Mouse (Mus musculus): Measurements from ENCODE around the gene Aox3. TPM values are rescaled to one million over a fixed set of nuclear protein-coding genes. Genes with fewer than 3 reads are reported as not detected.

Gene Aox3
- polyA plus RNA-seq, 1 experiment from 2014 or later, result 0.11 TPM

DNA sequence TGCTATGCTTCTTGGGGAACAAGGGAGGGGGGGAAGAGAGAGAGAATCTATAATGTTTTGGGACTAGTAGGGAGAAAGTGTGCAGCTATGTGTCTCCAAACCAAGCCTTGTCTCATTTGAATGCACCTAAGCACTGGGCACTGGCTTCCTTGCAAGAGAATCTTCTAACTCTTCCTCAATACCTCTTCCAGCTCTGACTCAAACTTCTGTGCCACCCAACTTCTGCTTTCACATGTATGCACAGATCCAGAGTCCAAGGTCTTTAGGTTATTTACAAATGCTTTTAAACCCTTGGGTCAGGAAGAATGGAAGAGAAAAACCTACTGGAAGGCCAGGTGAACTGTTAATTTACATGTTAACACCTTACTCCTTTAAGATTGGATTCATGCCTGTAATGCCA lies 511 bp downstream of the Aox3 start:
- DNase-seq (ENCODE audit: low spot score) (no peak), ATAC-seq (no peak)
- no peaks in the 10 kb centered on the region for H3K4me1 ChIP-seq (ENCODE audit: control insufficient read depth, insufficient read depth, low read length)
- H3K9ac ChIP-seq (ENCODE audit: low read length), result no peak overlapping the region
- no peaks in the 10 kb centered on the region for H3K36me3 ChIP-seq (ENCODE audit: control insufficient read depth, insufficient read depth, low read length)
- no peak overlapping the region for H3K4me3 ChIP-seq (ENCODE audit: low read depth, low read length)
- H3K27me3 ChIP-seq (replicated peaks; ENCODE audit: control insufficient read depth, insufficient read depth, low read length), result no peaks in the 10 kb centered on the region
- H3K9me3 ChIP-seq (replicated peaks; ENCODE audit: control insufficient read depth, low read length), result no peaks in the 10 kb centered on the region
- H3K4me2 ChIP-seq (ENCODE audit: low read length), result no peak overlapping the region
- H3K27ac ChIP-seq (ENCODE audit: low read depth, low read length), result no peak overlapping the region

DNA sequence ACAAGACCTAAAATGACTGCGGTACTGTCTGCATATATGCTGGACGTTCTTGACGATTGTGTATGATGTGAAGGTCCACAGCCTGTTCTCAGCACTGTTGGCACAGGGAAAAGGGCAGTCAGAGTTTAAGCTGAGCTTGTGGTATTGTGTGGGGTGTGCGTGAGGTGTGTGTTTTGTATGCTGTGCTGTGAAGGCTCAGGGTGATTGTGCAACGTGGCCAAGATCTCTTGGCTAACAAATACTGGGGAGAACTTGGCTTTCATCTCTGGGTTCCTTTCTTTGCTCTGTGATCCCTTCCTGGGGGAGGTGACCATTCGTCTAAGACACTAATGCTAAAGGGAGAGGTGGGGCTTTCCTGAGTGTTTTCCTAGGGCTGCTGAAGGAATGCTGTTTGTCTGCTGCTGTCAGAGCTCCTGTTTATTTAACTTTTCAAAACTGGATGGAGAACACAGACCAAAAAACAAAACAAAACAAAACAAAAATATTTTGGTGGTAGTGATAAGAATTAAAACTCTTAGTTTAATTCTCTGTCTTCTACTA lies 1.2 kb downstream of the Aox3 start:
- WGBS, result 72% methylated on average over 6 of the region's 6 CpGs

DNA sequence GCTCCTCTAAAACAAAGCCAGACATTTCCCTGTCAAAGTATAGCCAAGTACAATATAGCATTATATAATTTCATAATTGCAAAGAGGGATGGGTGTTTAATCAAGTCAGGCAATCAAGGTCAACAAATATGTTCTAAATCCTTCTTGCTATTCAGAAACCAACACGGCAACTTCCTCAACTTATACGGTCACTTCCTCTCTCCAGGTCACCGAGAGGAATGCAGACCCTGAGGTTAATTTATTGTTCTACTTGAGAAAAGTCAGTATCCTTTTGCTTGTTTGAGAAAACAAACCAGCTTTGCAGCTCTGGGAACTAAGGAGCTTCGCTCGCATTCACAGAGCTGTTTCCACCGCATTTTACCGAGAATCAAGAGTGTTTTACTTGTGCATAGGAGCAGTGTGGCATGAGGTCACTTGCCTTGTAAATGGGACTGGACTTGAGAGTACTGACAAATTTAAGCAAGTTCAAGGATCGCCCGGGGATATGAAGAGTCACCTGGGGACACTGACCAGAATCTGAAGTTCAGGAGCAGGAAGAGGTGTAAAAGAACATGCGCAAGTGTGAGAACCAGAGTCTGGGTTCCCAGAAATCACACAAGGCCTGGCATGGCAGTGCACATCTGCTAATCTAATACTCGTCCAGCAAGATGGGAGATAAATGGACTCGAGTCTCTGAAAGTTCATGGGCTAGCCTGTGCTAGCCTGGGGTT lies 1.9 kb downstream of the Aox3 start:
- no peaks in the 10 kb centered on the region for H3K36me3 ChIP-seq (ENCODE audit: control insufficient read depth, insufficient read depth, low read length)
- no peak for ATAC-seq
- no peak overlapping the region for H3K9ac ChIP-seq (ENCODE audit: low read length)
- H3K27ac ChIP-seq (ENCODE audit: low read depth, low read length), result no peak overlapping the region
- no peak for DNase-seq (ENCODE audit: low spot score)
- H3K4me1 ChIP-seq (ENCODE audit: control insufficient read depth, insufficient read depth, low read length), result no peaks in the 10 kb centered on the region
- no peak overlapping the region for H3K4me2 ChIP-seq (ENCODE audit: low read length)
- no peaks in the 10 kb centered on the region for H3K27me3 ChIP-seq (replicated peaks; ENCODE audit: control insufficient read depth, insufficient read depth, low read length)
- WGBS, result 83% methylated on average over 12 of the region's 12 CpGs
- no peak overlapping the region for H3K4me3 ChIP-seq (ENCODE audit: low read depth, low read length)
- H3K9me3 ChIP-seq (replicated peaks; ENCODE audit: control insufficient read depth, low read length), result no peaks in the 10 kb centered on the region

More for the DNA sequence above, 1.2 kb downstream of the Aox3 start:
- Histone ChIP-seq H3K27me3 (replicated peaks; ENCODE audit: control insufficient read depth, insufficient read depth, low read length) (no peaks in the 10 kb centered on the region), H3K9ac (ENCODE audit: low read length) (no peak overlapping the region), H3K4me2 (ENCODE audit: low read length) (no peak overlapping the region), H3K4me1 (ENCODE audit: control insufficient read depth, insufficient read depth, low read length) (no peaks in the 10 kb centered on the region), H3K4me3 (ENCODE audit: low read depth, low read length) (no peak overlapping the region), H3K36me3 (ENCODE audit: control insufficient read depth, insufficient read depth, low read length) (no peaks in the 10 kb centered on the region), H3K27ac (ENCODE audit: low read depth, low read length) (no peak overlapping the region), H3K9me3 (replicated peaks; ENCODE audit: control insufficient read depth, low read length) (no peaks in the 10 kb centered on the region)
- no peak for DNase-seq (ENCODE audit: low spot score)
- no peak for ATAC-seq

- H3K27me3 ChIP-seq (replicated peaks; ENCODE audit: control insufficient read depth, insufficient read depth, low read length), result no peaks in the 10 kb centered on the region
- H3K9me3 ChIP-seq (replicated peaks; ENCODE audit: control insufficient read depth, low read length), result no peaks in the 10 kb centered on the region
- WGBS, result 93% methylated on average over 3 of the region's 3 CpGs
- ATAC-seq, result no peak
- H3K4me3 ChIP-seq (ENCODE audit: low read depth, low read length), result no peak overlapping the region
- no peak for DNase-seq (ENCODE audit: low spot score)
- no peaks in the 10 kb centered on the region for H3K36me3 ChIP-seq (ENCODE audit: control insufficient read depth, insufficient read depth, low read length)
- H3K9ac ChIP-seq (ENCODE audit: low read length), result no peak overlapping the region
- no peak overlapping the region for H3K27ac ChIP-seq (ENCODE audit: low read depth, low read length)
- no peaks in the 10 kb centered on the region for H3K4me1 ChIP-seq (ENCODE audit: control insufficient read depth, insufficient read depth, low read length)
- H3K4me2 ChIP-seq (ENCODE audit: low read length), result no peak overlapping the region
These were observed 5.3 kb downstream of the Aox3 start for GRCm38 (mm10) chr1:58118231-58118630.

- 92% methylated on average over 8 of the region's 8 CpGs for WGBS
- ATAC-seq, result no peak
- Histone ChIP-seq H3K4me1 (ENCODE audit: control insufficient read depth, insufficient read depth, low read length) (no peaks in the 10 kb centered on the region), H3K4me3 (ENCODE audit: low read depth, low read length) (no peak overlapping the region), H3K4me2 (ENCODE audit: low read length) (no peak overlapping the region), H3K9ac (ENCODE audit: low read length) (no peak overlapping the region), H3K27me3 (replicated peaks; ENCODE audit: control insufficient read depth, insufficient read depth, low read length) (no peaks in the 10 kb centered on the region), H3K27ac (ENCODE audit: low read depth, low read length) (no peak overlapping the region), H3K36me3 (ENCODE audit: control insufficient read depth, insufficient read depth, low read length) (no peaks in the 10 kb centered on the region), H3K9me3 (replicated peaks; ENCODE audit: control insufficient read depth, low read length) (no peaks in the 10 kb centered on the region)
- no peak for DNase-seq (ENCODE audit: low spot score)
These were observed 12.0 kb downstream of the Aox3 start for GRCm38 (mm10) chr1:58124901-58125300.

GRCm38 (mm10) chr1:58137891-58138290 lies 25.0 kb downstream of the Aox3 start:
- no peak overlapping the region for H3K9ac ChIP-seq (ENCODE audit: low read length)
- ATAC-seq, result no peak
- H3K9me3 ChIP-seq (replicated peaks; ENCODE audit: control insufficient read depth, low read length), result no peaks in the 10 kb centered on the region; the same call in 1 of the 2 replicates
- no peaks in the 10 kb centered on the region for H3K4me1 ChIP-seq (ENCODE audit: control insufficient read depth, insufficient read depth, low read length)
- H3K4me2 ChIP-seq (ENCODE audit: low read length), result no peak overlapping the region
- H3K4me3 ChIP-seq (ENCODE audit: low read depth, low read length), result no peak overlapping the region
- no peak for DNase-seq (ENCODE audit: low spot score)
- no peak overlapping the region for H3K27ac ChIP-seq (ENCODE audit: low read depth, low read length)
- no peaks in the 10 kb centered on the region for H3K27me3 ChIP-seq (replicated peaks; ENCODE audit: control insufficient read depth, insufficient read depth, low read length)
- no peaks in the 10 kb centered on the region for H3K36me3 ChIP-seq (ENCODE audit: control insufficient read depth, insufficient read depth, low read length)

DNA sequence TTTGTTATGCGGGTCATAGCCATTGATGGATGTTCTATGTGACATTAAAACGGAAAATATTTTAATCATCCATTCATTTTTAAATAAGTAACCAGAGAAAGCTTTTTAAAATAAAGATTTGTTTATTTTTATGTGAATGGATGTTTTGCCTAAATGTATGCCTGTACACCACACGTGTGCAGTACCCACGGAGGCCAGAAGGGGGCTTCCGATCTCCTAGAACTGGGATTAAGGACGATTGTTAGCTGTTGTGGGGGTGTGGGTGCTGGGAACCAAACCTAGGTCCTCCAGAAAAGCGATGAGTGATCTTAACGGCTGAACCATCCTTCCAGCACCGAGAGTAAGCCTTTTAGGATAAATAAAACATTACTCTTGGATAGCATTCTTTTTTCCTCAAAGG lies 26.1 kb downstream of the Aox3 start:
- 91% methylated on average over 9 of the region's 9 CpGs for WGBS
- Histone ChIP-seq H3K9me3 (replicated peaks; ENCODE audit: control insufficient read depth, low read length) (no peaks in the 10 kb centered on the region; the same call in 1 of the 2 replicates), H3K4me2 (ENCODE audit: low read length) (no peak overlapping the region), H3K27me3 (replicated peaks; ENCODE audit: control insufficient read depth, insufficient read depth, low read length) (no peaks in the 10 kb centered on the region), H3K27ac (ENCODE audit: low read depth, low read length) (no peak overlapping the region), H3K9ac (ENCODE audit: low read length) (no peak overlapping the region), H3K4me1 (ENCODE audit: control insufficient read depth, insufficient read depth, low read length) (no peaks in the 10 kb centered on the region), H3K4me3 (ENCODE audit: low read depth, low read length) (no peak overlapping the region), H3K36me3 (ENCODE audit: control insufficient read depth, insufficient read depth, low read length) (no peaks in the 10 kb centered on the region)
- ATAC-seq (no peak), DNase-seq (ENCODE audit: low spot score) (no peak)

DNA sequence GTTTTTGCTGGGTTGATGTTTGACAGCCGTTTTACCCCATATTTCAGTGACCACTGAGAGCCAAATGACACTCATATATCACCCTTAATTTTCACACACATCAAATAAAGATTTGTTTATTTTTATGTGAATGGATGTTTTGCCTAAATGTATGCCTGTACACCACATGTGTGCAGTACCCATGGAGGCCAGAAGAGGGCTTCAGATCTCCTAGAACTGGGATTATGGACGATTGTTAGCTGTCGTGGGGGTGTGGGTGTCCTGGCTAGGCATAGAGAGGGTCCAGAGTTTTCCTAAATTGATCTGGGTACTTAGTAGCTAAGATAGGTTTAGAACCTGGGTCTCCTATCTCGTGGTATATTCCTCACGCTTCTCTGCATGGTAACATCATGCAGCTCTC lies 27.7 kb downstream of the Aox3 start:
- ATAC-seq (no peak), DNase-seq (ENCODE audit: low spot score) (no peak)
- H3K4me1 ChIP-seq (ENCODE audit: control insufficient read depth, insufficient read depth, low read length), result no peaks in the 10 kb centered on the region
- H3K27ac ChIP-seq (ENCODE audit: low read depth, low read length), result no peak overlapping the region
- 84% methylated on average over 5 of the region's 5 CpGs for WGBS
- H3K4me3 ChIP-seq (ENCODE audit: low read depth, low read length), result no peak overlapping the region
- no peak overlapping the region for H3K9ac ChIP-seq (ENCODE audit: low read length)
- no peak overlapping the region for H3K4me2 ChIP-seq (ENCODE audit: low read length)
- no peaks in the 10 kb centered on the region; the same call in 1 of the 2 replicates for H3K9me3 ChIP-seq (replicated peaks; ENCODE audit: control insufficient read depth, low read length)
- no peaks in the 10 kb centered on the region for H3K36me3 ChIP-seq (ENCODE audit: control insufficient read depth, insufficient read depth, low read length)
- H3K27me3 ChIP-seq (replicated peaks; ENCODE audit: control insufficient read depth, insufficient read depth, low read length), result no peaks in the 10 kb centered on the region

GRCm38 (mm10) chr1:58144384-58145069 lies 31.6 kb downstream of the Aox3 start:
- WGBS, result 81% methylated on average over 10 of the region's 10 CpGs
- H3K9ac ChIP-seq (ENCODE audit: low read length), result no peak overlapping the region
- no peaks in the 10 kb centered on the region for H3K36me3 ChIP-seq (ENCODE audit: control insufficient read depth, insufficient read depth, low read length)
- H3K4me3 ChIP-seq (ENCODE audit: low read depth, low read length), result no peak overlapping the region
- no peaks in the 10 kb centered on the region for H3K4me1 ChIP-seq (ENCODE audit: control insufficient read depth, insufficient read depth, low read length)
- no peak for ATAC-seq
- peak; percentile 37 for DNase-seq (ENCODE audit: low spot score)
- no peak overlapping the region for H3K4me2 ChIP-seq (ENCODE audit: low read length)
- H3K27ac ChIP-seq (ENCODE audit: low read depth, low read length), result no peak overlapping the region
- H3K27me3 ChIP-seq (replicated peaks; ENCODE audit: control insufficient read depth, insufficient read depth, low read length), result no peaks in the 10 kb centered on the region
- no peaks in the 10 kb centered on the region for H3K9me3 ChIP-seq (replicated peaks; ENCODE audit: control insufficient read depth, low read length)

Measured in forebrain, embryonic 14.5 days (tissue).